Mouse (Mus musculus) cerebellum, postnatal 10 days (tissue): Measurements from ENCODE around the gene Gm5617.
"Not testable (repeated sequence)": the region's sequence is repeated elsewhere in the genome, so short reads cannot be mapped to it uniquely, and the experiment has no call there.

Experiments
- DNase-seq, 2 experiments: peaks; one replicate each; pipeline ENCODE4 v3.0.0; 2021; ENCODE audit warnings: mixed read lengths in 2 of 2

The Gm5617 gene

GRCm38 (mm10) chr9:48503001-48503400 lies 7.8 kb downstream of the Gm5617 start:
- DNase-seq: no peak

GRCm38 (mm10) chr9:48504741-48505365 lies 9.6 kb downstream of the Gm5617 start:
- peak; percentile 13 to 26 for DNase-seq

GRCm38 (mm10) chr9:48510134-48510533 lies 14.9 kb downstream of the Gm5617 start:
- no peak for DNase-seq

GRCm38 (mm10) chr9:48515332-48515731 lies 20.1 kb downstream of the Gm5617 start:
- peak; percentile 55 to 62 for DNase-seq

- peak; percentile 37 to 39 for DNase-seq
Observed at GRCm38 (mm10) chr9:48516615-48517371, 21.6 kb downstream of the Gm5617 start.

- peak in 1 of 2 experiments; percentile 10 for DNase-seq
Observed at GRCm38 (mm10) chr9:48517372-48518130, 22.3 kb downstream of the Gm5617 start.

- DNase-seq: not testable (repeated sequence)
Observed at GRCm38 (mm10) chr9:48520405-48520804, 25.2 kb downstream of the Gm5617 start.

GRCm38 (mm10) chr9:48525566-48525965 lies 30.3 kb downstream of the Gm5617 start:
- no peak for DNase-seq

- no peak for DNase-seq
Observed at GRCm38 (mm10) chr9:48526520-48526919, 31.3 kb downstream of the Gm5617 start.

GRCm38 (mm10) chr9:48531294-48531693 lies 36.1 kb downstream of the Gm5617 start:
- DNase-seq: no peak

GRCm38 (mm10) chr9:48532203-48532602 lies 37.0 kb downstream of the Gm5617 start:
- no peak for DNase-seq

GRCm38 (mm10) chr9:48532730-48533129 lies 37.5 kb downstream of the Gm5617 start:
- no peak for DNase-seq

GRCm38 (mm10) chr9:48536414-48536813 lies 41.2 kb downstream of the Gm5617 start:
- DNase-seq: no peak

GRCm38 (mm10) chr9:48537616-48538015 lies 42.4 kb downstream of the Gm5617 start:
- DNase-seq: peak; percentile 50 to 57

GRCm38 (mm10) chr9:48538044-48538645 lies 42.9 kb downstream of the Gm5617 start:
- DNase-seq: peak; percentile 30 to 39

GRCm38 (mm10) chr9:48538688-48539087 lies 43.4 kb downstream of the Gm5617 start:
- peak; percentile 65 to 71 for DNase-seq
